Mouse (Mus musculus): ENCODE data around the gene Acot8.

Gene Acot8

DNA sequence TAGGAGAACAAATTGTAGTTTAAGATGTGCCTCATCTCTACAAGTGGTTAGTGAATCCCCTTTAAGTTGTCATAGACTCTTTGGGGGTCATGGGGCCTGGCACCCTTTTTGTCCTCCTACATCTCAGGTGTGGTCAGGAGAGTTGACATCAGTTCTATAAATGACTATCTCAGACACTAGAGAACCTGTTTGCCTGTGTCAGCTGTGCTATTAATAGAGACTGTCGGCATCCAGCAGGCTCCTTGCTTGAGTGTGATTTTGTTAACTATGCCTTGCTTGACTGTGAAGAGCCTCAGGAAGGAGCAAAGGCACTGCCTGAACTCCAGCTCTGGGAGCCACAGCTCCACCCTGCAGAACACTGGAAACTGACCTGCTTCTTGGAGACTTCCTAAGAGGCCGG lies 49.9 kb downstream of the Acot8 start:
- DNase-seq (ENCODE audit: low spot score) = no peak

DNA sequence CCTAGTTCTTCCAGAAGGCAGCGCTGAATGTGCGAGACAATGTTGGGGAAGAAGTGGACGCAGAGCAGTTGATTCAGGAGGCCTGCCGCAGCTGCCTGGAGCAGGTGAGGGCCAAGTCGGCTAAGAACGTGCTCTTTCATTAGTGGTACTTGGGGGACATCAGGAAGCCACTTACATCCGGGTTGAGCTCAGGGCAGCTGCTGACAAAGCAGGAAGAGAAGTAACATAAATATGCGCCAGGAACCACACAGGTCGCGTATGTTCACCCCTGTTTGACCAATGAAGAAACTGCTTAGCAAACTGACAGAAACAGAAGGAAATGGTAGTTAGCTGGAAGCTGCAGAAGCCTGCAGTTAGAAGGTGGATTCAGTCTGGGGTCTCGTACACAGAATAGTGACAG lies 50.6 kb downstream of the Acot8 start:
- no peak for DNase-seq (ENCODE audit: low spot score)

DNA sequence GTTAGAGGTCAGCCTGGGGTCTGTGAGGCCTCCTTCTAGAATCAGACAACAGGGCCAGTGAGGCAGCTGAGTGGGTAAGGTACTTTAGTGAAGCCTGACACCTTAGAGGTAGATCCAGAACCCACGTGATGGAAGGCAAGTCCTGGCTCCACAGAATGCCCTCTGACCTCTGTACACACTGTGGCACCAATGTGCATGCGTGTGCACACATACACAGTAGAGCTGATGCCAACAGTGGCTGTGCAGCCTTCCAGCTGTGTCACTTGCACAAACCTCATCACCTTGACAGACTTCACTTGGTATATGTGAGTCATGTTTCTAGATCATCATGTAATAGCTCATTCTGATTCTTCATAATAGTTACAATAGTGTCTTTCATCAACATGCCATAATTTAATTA lies 52.2 kb downstream of the Acot8 start:
- DNase-seq (ENCODE audit: low spot score) = no peak

DNA sequence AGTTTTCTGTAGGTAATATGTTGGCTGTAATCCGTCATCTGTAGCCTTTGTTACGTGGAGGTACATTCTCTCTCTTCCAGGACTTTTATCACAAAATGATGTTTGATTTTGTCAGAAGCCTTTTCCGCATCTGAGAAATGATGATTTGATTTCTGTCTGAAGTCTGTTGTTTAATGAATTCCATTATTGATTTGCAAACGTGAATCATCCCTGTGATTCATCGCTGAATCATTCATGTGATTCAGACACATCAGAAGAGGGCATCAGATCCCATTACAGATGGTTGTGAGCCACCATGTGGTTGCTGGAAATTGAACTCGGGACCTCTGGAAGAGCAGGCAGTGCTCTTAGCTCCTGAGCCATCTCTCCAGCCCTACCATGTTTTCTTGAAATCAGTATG lies 55.7 kb downstream of the Acot8 start:
- no peak for DNase-seq (ENCODE audit: low spot score)

DNA sequence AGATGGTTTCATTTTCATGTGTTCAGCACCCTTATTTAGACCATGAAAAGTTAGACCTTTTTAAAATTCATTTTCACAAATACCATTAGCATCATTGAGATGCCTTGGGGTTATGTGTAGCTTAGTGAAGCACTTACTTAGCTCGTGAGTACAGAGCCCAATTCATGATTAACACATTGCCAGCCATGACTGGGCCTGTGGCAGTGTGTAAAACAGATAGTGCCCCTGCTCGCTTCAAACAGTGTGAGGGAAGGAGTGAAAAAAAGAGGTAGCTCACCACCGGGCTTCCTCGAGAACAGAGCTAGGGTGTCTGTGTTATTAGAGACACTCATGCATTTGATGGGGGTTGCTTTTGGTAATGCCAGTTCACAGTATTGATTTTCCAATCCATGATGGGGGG lies 56.5 kb downstream of the Acot8 start:
- no peak for DNase-seq (ENCODE audit: low spot score)

DNA sequence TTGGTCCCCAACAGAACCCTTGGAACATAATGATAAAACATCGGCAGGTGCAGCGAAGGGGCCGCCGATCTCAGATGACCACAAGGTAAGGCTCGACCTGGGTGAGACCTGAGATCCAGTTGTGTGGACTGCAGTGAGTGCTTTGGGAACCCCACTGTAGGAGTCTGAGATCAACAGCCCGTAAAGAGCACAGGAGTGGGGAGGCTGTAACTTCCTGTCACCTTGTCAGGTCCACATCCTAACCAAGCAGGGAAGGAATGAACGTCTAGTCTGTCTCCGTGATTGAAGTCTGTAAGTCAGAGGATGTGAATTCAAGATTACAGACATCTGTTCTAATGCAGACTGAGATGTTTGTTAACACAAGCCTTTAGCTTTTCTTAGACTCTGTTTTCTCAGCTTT lies 58.0 kb downstream of the Acot8 start:
- no peak for DNase-seq (ENCODE audit: low spot score)

DNA sequence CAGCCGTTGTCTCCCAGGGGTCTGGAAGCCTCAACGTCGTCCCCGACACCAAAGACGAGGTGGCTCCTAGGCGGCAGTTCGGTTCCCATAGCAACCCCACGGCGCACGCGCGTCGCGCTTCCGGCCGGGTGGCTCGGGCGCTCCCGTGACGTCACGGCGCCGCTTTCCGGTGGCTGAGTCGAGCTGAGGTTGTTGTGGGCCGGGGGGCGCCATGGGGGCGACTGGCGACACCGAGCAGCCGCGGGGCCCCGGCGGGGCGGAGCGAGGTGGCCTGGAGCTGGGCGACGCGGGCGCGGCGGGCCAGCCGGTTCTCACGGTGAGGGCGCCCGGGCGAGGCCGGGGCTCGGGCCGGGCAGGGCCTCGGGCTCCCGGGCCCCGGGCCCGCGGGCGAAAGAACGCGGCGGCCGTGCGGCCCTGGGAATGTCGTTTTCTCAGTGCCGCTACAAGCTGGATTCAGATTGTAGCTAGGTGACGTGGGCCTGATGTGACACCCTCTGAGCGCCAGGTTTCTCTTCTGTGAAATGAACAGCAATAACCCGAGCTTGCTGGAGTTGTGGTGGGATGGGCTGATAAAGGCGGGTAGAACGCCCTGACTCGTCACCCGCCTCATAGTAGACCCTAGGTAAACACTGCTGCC lies 58.7 kb downstream of the Acot8 start, which contains the start of the genes Wfdc3 and Dnttip1:
TSS of gene Wfdc3 (minus strand) at position 89 of the 637 bp plus-strand sequence.
TSS of gene Dnttip1 (plus strand) at position 141 of the 637 bp plus-strand sequence.
- DNase-seq (ENCODE audit: low spot score) = peak; percentile 94

DNA sequence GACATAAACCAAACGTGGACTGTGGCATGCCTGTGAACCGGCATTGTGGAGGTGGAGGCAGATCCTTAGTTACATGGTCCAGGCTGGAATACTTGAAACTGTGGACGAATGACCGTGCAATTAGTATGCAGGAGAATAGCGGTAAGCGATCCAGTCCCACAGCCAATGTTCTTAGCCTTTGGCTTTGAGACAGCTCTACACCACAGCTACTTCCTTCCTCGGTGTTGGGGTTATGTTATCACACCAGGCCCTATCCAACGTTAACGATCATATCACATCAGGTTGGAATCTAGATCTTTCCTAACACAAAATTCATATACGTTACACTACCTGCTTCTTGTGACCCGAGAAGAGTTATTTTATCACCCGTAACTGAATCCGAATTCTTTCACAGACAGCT lies 59.7 kb downstream of the Acot8 start:
- DNase-seq (ENCODE audit: low spot score) = no peak
